Mouse (Mus musculus): ENCODE results near the gene Gprasp1. TPM values are rescaled to one million over a fixed set of nuclear protein-coding genes. Genes with fewer than 3 reads are reported as not detected.
"Not testable (repeated sequence)": the region's sequence is repeated elsewhere in the genome, so short reads cannot be mapped to it uniquely, and the experiment has no call there.

Gprasp1 gene
- polyA plus RNA-seq, 1 experiment from 2014 or later, result 60.6 TPM

DNA sequence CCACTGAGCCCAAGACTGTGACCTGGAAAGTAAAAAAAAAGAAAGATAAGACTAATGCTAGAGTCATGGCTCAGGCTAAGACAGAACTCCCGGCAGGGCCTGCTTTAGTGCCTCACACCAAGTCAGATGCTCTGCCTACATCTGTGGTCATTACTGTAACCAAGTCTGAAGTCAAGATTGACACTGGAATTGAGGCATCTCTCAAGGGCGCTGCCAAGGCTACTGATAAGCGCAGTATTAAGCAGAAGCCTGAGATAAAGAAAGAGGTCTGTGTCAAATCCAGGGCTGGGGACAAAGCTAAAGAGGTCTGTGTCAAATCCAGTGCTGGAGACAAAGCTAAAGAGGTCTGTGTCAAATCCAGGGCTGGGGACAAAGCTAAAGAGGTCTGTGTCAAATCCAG, 2.8 kb downstream of the Gprasp1 start:
- H3K27ac ChIP-seq (replicated peaks; ENCODE audit: low read depth, low read length); H3K4me3 ChIP-seq (ENCODE audit: low read depth, low read length); H3K4me1 ChIP-seq (ENCODE audit: control insufficient read depth, insufficient read depth, low read length); H3K27me3 ChIP-seq (ENCODE audit: control insufficient read depth, insufficient read depth, low read length); H3K9me3 ChIP-seq (ENCODE audit: control insufficient read depth, low read length); H3K4me2 ChIP-seq (ENCODE audit: low read depth, severe bottlenecking); H3K9ac ChIP-seq (ENCODE audit: low read length); H3K36me3 ChIP-seq (ENCODE audit: control insufficient read depth, insufficient read depth, low read length); DNase-seq (ENCODE audit: low spot score); ATAC-seq (ENCODE audit: insufficient number of reproducible peaks, low FRiP score, low TSS enrichment, low read depth): not testable (repeated sequence)
- WGBS, result 90% methylated on average over 3 of the region's 3 CpGs

- ATAC-seq (ENCODE audit: insufficient number of reproducible peaks, low FRiP score, low TSS enrichment, low read depth), result no peak
These were observed 10.3 kb downstream of the Gprasp1 start for GRCm38 (mm10) chrX:135752832-135753231.

DNA sequence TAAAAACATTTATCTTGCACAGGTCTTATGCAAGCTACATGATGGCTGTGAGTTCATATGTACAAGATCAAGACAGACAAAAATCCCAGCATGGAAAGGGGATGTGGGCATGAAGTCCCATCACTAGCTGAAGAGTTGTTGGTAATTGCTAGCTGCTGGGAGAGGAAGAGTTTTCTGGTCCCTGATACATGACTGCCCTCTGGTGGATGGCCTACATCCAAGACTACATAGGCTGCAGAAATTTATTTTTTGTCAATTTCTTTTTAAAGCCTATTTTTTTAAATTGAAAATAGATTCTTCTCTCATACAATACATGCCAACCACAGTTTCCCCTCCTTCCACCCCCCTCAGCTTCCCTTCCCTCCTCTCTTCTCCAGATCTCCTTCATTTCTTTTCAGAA, 19.2 kb downstream of the Gprasp1 start:
- DNase-seq (ENCODE audit: low spot score) (peak; percentile 21), ATAC-seq (ENCODE audit: insufficient number of reproducible peaks, low FRiP score, low TSS enrichment, low read depth) (no peak)
- Histone ChIP-seq H3K36me3 (ENCODE audit: control insufficient read depth, insufficient read depth, low read length) (no peaks in the 10 kb centered on the region), H3K27me3 (ENCODE audit: control insufficient read depth, insufficient read depth, low read length) (no peaks in the 10 kb centered on the region), H3K9ac (ENCODE audit: low read length) (no peak overlapping the region), H3K4me1 (ENCODE audit: control insufficient read depth, insufficient read depth, low read length) (no peaks in the 10 kb centered on the region), H3K4me2 (ENCODE audit: low read depth, severe bottlenecking) (no peak overlapping the region), H3K27ac (replicated peaks; ENCODE audit: low read depth, low read length) (no peak overlapping the region), H3K4me3 (ENCODE audit: low read depth, low read length) (no peak overlapping the region), H3K9me3 (ENCODE audit: control insufficient read depth, low read length) (no peaks in the 10 kb centered on the region)

More at GRCm38 (mm10) chrX:135752832-135753231, 10.3 kb downstream of the Gprasp1 start:
- Histone ChIP-seq H3K4me1 (ENCODE audit: control insufficient read depth, insufficient read depth, low read length) (no peaks in the 10 kb centered on the region), H3K36me3 (ENCODE audit: control insufficient read depth, insufficient read depth, low read length) (no peaks in the 10 kb centered on the region), H3K9me3 (ENCODE audit: control insufficient read depth, low read length) (no peaks in the 10 kb centered on the region), H3K9ac (ENCODE audit: low read length) (no peak overlapping the region), H3K27ac (replicated peaks; ENCODE audit: low read depth, low read length) (no peak overlapping the region), H3K27me3 (ENCODE audit: control insufficient read depth, insufficient read depth, low read length) (no peaks in the 10 kb centered on the region), H3K4me3 (ENCODE audit: low read depth, low read length) (no peak overlapping the region), H3K4me2 (ENCODE audit: low read depth, severe bottlenecking) (no peak overlapping the region)
- WGBS, result 2% methylated on average over 2 of the region's 2 CpGs
- DNase-seq (ENCODE audit: low spot score), result peak; percentile 82

DNA sequence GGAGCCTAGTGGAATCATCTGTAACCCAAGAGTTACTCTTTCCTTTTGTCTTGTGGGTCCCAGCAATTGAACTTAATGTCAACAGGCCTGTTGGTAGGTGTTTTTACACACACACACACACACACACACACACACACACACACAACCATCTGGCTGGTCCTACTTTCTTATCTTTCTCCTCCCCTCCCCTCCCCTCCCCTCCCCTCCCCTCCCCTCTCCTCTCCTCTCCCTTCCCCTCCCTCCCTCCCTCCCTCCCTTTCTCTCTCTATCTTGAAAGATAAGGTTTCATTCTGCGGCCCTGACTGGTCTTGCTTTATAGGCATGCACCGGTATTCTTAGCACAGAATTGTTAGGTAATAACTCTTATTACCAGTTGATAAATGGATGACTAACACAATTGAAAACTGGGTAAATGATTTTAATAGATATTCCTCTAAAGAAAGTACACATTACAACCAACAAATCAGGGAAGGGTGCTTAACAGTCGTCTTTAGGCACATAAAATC, 25.6 kb downstream of the Gprasp1 start:
- Histone ChIP-seq H3K4me3 (ENCODE audit: low read depth, low read length) (no peak overlapping the region), H3K9ac (ENCODE audit: low read length) (no peak overlapping the region), H3K36me3 (ENCODE audit: control insufficient read depth, insufficient read depth, low read length) (no peaks in the 10 kb centered on the region), H3K9me3 (ENCODE audit: control insufficient read depth, low read length) (no peaks in the 10 kb centered on the region), H3K27me3 (ENCODE audit: control insufficient read depth, insufficient read depth, low read length) (no peaks in the 10 kb centered on the region), H3K4me1 (ENCODE audit: control insufficient read depth, insufficient read depth, low read length) (no peaks in the 10 kb centered on the region), H3K27ac (replicated peaks; ENCODE audit: low read depth, low read length) (no peak overlapping the region), H3K4me2 (ENCODE audit: low read depth, severe bottlenecking) (no peak overlapping the region)
- no peak for ATAC-seq (ENCODE audit: insufficient number of reproducible peaks, low FRiP score, low TSS enrichment, low read depth)
- no peak for DNase-seq (ENCODE audit: low spot score)
- 66% methylated on average over 3 of the region's 3 CpGs for WGBS

- DNase-seq (ENCODE audit: low spot score), result no peak
- Histone ChIP-seq H3K4me3 (ENCODE audit: low read depth, low read length) (no peak overlapping the region), H3K36me3 (ENCODE audit: control insufficient read depth, insufficient read depth, low read length) (no peaks in the 10 kb centered on the region), H3K4me1 (ENCODE audit: control insufficient read depth, insufficient read depth, low read length) (no peaks in the 10 kb centered on the region), H3K27ac (replicated peaks; ENCODE audit: low read depth, low read length) (no peak overlapping the region), H3K27me3 (ENCODE audit: control insufficient read depth, insufficient read depth, low read length) (no peaks in the 10 kb centered on the region), H3K9ac (ENCODE audit: low read length) (no peak overlapping the region), H3K4me2 (ENCODE audit: low read depth, severe bottlenecking) (no peak overlapping the region), H3K9me3 (ENCODE audit: control insufficient read depth, low read length) (no peaks in the 10 kb centered on the region)
- no peak for ATAC-seq (ENCODE audit: insufficient number of reproducible peaks, low FRiP score, low TSS enrichment, low read depth)
- 87% methylated on average over 2 of the region's 2 CpGs for whole genome bisulfite sequencing
These were observed 26.0 kb downstream of the Gprasp1 start for GRCm38 (mm10) chrX:135768565-135768964.

DNA sequence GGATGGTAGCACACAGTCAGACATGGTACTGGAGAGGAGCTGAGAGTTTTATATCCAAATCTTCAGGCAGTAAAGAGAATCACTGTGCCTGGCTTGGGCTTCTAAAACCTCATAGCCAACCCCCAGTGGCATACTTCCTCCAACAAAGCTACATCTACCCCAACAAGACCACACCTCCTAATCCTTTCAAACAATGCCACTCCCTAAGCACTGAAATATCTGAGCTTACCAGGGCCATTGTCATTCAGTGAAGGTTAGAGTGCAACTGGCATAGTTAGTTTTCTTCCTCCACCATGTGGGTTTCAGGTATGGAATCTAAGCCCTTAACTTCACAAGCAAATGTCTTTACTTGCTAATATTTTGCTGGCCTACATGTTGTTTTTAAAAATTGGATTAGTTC, 49.0 kb downstream of the Gprasp1 start:
- DNase-seq (ENCODE audit: low spot score), result no peak
- no peaks in the 10 kb centered on the region for H3K4me1 ChIP-seq (ENCODE audit: control insufficient read depth, insufficient read depth, low read length)
- H3K36me3 ChIP-seq (ENCODE audit: control insufficient read depth, insufficient read depth, low read length), result no peaks in the 10 kb centered on the region
- ATAC-seq (ENCODE audit: insufficient number of reproducible peaks, low FRiP score, low TSS enrichment, low read depth), result no peak
- H3K4me2 ChIP-seq (ENCODE audit: low read depth, severe bottlenecking), result no peak overlapping the region
- H3K27me3 ChIP-seq (ENCODE audit: control insufficient read depth, insufficient read depth, low read length), result no peaks in the 10 kb centered on the region
- H3K4me3 ChIP-seq (ENCODE audit: low read depth, low read length), result no peak overlapping the region
- H3K9me3 ChIP-seq (ENCODE audit: control insufficient read depth, low read length), result no peaks in the 10 kb centered on the region
- H3K27ac ChIP-seq (replicated peaks; ENCODE audit: low read depth, low read length), result no peak overlapping the region
- no peak overlapping the region for H3K9ac ChIP-seq (ENCODE audit: low read length)

- no peaks in the 10 kb centered on the region for H3K27me3 ChIP-seq (ENCODE audit: control insufficient read depth, insufficient read depth, low read length)
- no peak overlapping the region for H3K27ac ChIP-seq (replicated peaks; ENCODE audit: low read depth, low read length)
- no peak overlapping the region for H3K4me3 ChIP-seq (ENCODE audit: low read depth, low read length)
- H3K9ac ChIP-seq (ENCODE audit: low read length), result no peak overlapping the region
- WGBS, result 69% methylated on average over 6 of the region's 6 CpGs
- H3K36me3 ChIP-seq (ENCODE audit: control insufficient read depth, insufficient read depth, low read length), result no peaks in the 10 kb centered on the region
- H3K4me1 ChIP-seq (ENCODE audit: control insufficient read depth, insufficient read depth, low read length), result no peaks in the 10 kb centered on the region
- DNase-seq (ENCODE audit: low spot score) (no peak), ATAC-seq (ENCODE audit: insufficient number of reproducible peaks, low FRiP score, low TSS enrichment, low read depth) (no peak)
- no peaks in the 10 kb centered on the region for H3K9me3 ChIP-seq (ENCODE audit: control insufficient read depth, low read length)
- no peak overlapping the region for H3K4me2 ChIP-seq (ENCODE audit: low read depth, severe bottlenecking)
These were observed 49.8 kb downstream of the Gprasp1 start for GRCm38 (mm10) chrX:135792326-135792725.

DNA sequence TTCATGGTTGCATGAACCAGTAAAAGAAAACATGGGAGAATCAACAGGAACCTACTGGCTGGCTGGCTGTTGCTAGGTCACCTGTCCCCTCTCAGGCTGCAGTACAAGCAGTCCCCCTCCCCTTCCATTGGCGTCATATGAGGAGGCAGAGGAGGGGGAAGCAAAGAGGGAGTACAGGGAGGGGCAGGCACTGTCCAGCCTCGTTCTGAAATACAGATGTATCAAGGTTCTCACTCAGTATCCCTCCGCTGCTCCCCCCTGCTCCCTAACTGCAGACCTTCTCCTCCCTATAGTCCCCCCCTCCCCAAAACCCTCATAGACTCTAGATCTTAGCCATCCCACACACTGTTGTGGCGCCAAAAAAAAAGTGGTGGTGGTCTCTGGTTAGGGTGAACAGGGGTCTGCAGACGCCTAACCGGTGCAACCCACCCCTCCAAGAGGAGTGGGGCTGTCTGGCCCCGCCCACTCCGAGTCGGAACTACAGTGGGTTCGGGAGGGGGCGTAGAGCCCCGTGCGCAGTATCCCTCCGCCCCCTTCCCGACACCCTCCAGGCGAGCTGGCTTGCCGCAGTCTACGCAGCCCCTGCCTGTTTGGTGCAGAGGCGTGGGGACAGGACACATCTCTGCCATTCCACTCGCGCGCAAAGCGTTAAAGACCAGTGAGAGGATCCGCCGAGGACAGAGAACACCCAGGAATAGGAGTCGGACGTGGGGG, 53.2 kb downstream of the Gprasp1 start:
- not testable (repeated sequence) for H3K27me3 ChIP-seq (ENCODE audit: control insufficient read depth, insufficient read depth, low read length); H3K36me3 ChIP-seq (ENCODE audit: control insufficient read depth, insufficient read depth, low read length); H3K9ac ChIP-seq (ENCODE audit: low read length); H3K4me1 ChIP-seq (ENCODE audit: control insufficient read depth, insufficient read depth, low read length); H3K9me3 ChIP-seq (ENCODE audit: control insufficient read depth, low read length); H3K27ac ChIP-seq (replicated peaks; ENCODE audit: low read depth, low read length)
- DNase-seq (ENCODE audit: low spot score) (peak; percentile 73), ATAC-seq (ENCODE audit: insufficient number of reproducible peaks, low FRiP score, low TSS enrichment, low read depth) (peak; percentile 91)
- Histone ChIP-seq H3K4me3 (ENCODE audit: low read depth, low read length) (peak overlapping the region; percentile 54), H3K4me2 (ENCODE audit: low read depth, severe bottlenecking) (peak overlapping the region; percentile 61; the same call in 1 of the 2 replicates)
- 22% methylated on average over 22 of the region's 27 CpGs for WGBS

Data from limb, embryonic 11.5 days (tissue).